Mouse (Mus musculus) ES-E14 (cell line): Measurements from ENCODE around the gene Loxl3.

ENCODE experiments used
- CHD2 ChIP-seq: IDR thresholded peaks from 2 replicates; pipeline ENCODE4 v1.6.1; 2014; ENCODE audit warnings: mild to moderate bottlenecking, low read depth, low read length, inconsistent platforms
- HCFC1 ChIP-seq: IDR thresholded peaks from 2 replicates; pipeline ENCODE4 v1.6.1; 2012; ENCODE audit warnings: low read length, inconsistent platforms, borderline replicate concordance; ENCODE audit not compliant: insufficient read depth
- MAFK ChIP-seq: IDR thresholded peaks from 2 replicates; pipeline ENCODE4 v1.6.1; 2014; ENCODE audit warnings: mild to moderate bottlenecking, low read depth, low read length, inconsistent platforms; ENCODE audit not compliant: insufficient read depth
- ZC3H11A ChIP-seq: IDR thresholded peaks from 2 replicates; pipeline ENCODE4 v1.6.1; 2012; ENCODE audit warnings: low read depth, mild to moderate bottlenecking, inconsistent platforms, low read length, borderline replicate concordance

DNA sequence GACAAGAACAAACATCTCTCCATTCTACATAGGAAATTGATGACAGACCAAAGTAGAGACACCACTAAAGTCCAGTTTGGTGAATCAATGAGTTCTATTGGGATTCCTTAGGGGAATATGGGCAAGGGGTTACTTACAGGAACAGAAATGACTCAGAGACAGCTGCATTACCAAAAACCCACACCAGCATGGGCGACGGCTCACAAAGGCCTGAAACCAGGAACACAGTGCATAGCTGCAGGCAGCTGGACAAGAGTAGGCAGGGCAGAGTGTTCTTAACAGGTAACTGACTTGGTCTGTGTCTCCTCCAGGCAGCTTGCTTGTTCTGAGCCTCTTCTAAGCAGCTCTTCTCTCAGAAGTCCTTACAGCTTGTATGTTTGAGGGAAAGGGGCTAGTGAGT lies 18.2 kb upstream of the Loxl3 start:
- no peak for TF ChIP-seq ZC3H11A
- no peak for TF ChIP-seq HCFC1
- no peak for TF ChIP-seq CHD2
- no peak for TF ChIP-seq MAFK
